Mouse (Mus musculus): ENCODE measurements at regions not wholly inside any gene's neighbourhood (a gene's known extent, or its start where the extent isn't known, plus 50 kb on each side); places are given as distances from the start of the nearest gene placed in this dataset.
A peak's percentile ranks its signal among the peaks of the same experiment; 100 is the strongest.

GRCm38 (mm10) chr13:101909026-101909425, 141.0 kb upstream of the Pik3r1 start:
- H3K9ac ChIP-seq (ENCODE audit: low read length): no peak overlapping the region
- no peak overlapping the region for H3K27ac ChIP-seq (replicated peaks in 1 of 2; ENCODE audit: control insufficient read depth in 1 of 2, insufficient read depth in 1 of 2, low read depth in 2 of 2, low read length in 2 of 2)
- no peak overlapping the region for H3K4me3 ChIP-seq (ENCODE audit: control insufficient read depth in 1 of 2, insufficient read depth in 1 of 2, low read depth in 1 of 2, low read length in 2 of 2)
- H3K4me2 ChIP-seq (ENCODE audit: low read length): no peak overlapping the region
- H3K9me3 ChIP-seq (ENCODE audit: control insufficient read depth, low read length): no peaks in the 10 kb centered on the region
- H3K36me3 ChIP-seq (ENCODE audit: control insufficient read depth, insufficient read depth, low read length): no peaks in the 10 kb centered on the region
- ATAC-seq (ENCODE audit: insufficient number of reproducible peaks, insufficient read depth, low FRiP score, low read depth): no peak
- peaks cover 2 to 3% of the 10 kb centered on the region in 2 experiments; a peak in 2 of 4 replicates for H3K4me1 ChIP-seq (ENCODE audit: control insufficient read depth in 2 of 2, insufficient read depth in 2 of 2, low read length in 2 of 2)
- no peaks in the 10 kb centered on the region for H3K27me3 ChIP-seq (ENCODE audit: control insufficient read depth, insufficient read depth, low read length)
- 68% methylated on average over 5 of the region's 5 CpGs for WGBS

- Histone ChIP-seq H3K4me2 (ENCODE audit: low read length) (no peak overlapping the region), H3K27me3 (ENCODE audit: control insufficient read depth, insufficient read depth, low read length) (no peaks in the 10 kb centered on the region), H3K9ac (ENCODE audit: low read length) (no peak overlapping the region), H3K27ac (replicated peaks in 1 of 2; ENCODE audit: control insufficient read depth in 1 of 2, insufficient read depth in 1 of 2, low read depth in 2 of 2, low read length in 2 of 2) (no peak overlapping the region), H3K9me3 (ENCODE audit: control insufficient read depth, low read length) (no peaks in the 10 kb centered on the region), H3K4me3 (ENCODE audit: control insufficient read depth in 1 of 2, insufficient read depth in 1 of 2, low read depth in 1 of 2, low read length in 2 of 2) (no peak overlapping the region), H3K4me1 (ENCODE audit: control insufficient read depth in 2 of 2, insufficient read depth in 2 of 2, low read length in 2 of 2) (peaks cover 12 to 18% of the 10 kb centered on the region in 2 experiments), H3K36me3 (ENCODE audit: control insufficient read depth, insufficient read depth, low read length) (no peaks in the 10 kb centered on the region)
- 91% methylated on average over 5 of the region's 5 CpGs for WGBS
- ATAC-seq (ENCODE audit: insufficient number of reproducible peaks, insufficient read depth, low FRiP score, low read depth): no peak
Observed at GRCm38 (mm10) chr13:101910687-101911086, 142.7 kb upstream of the Pik3r1 start.

GRCm38 (mm10) chr13:101914132-101914531, 146.1 kb upstream of the Pik3r1 start:
- ATAC-seq (ENCODE audit: insufficient number of reproducible peaks, insufficient read depth, low FRiP score, low read depth): no peak
- Histone ChIP-seq H3K27me3 (ENCODE audit: control insufficient read depth, insufficient read depth, low read length) (no peaks in the 10 kb centered on the region), H3K27ac (replicated peaks in 1 of 2; ENCODE audit: control insufficient read depth in 1 of 2, insufficient read depth in 1 of 2, low read depth in 2 of 2, low read length in 2 of 2) (no peak overlapping the region; a peak in 1 of 4 replicates), H3K36me3 (ENCODE audit: control insufficient read depth, insufficient read depth, low read length) (no peaks in the 10 kb centered on the region), H3K9me3 (ENCODE audit: control insufficient read depth, low read length) (no peaks in the 10 kb centered on the region), H3K4me2 (ENCODE audit: low read length) (no peak overlapping the region), H3K4me3 (ENCODE audit: control insufficient read depth in 1 of 2, insufficient read depth in 1 of 2, low read depth in 1 of 2, low read length in 2 of 2) (no peak overlapping the region), H3K4me1 (ENCODE audit: control insufficient read depth in 2 of 2, insufficient read depth in 2 of 2, low read length in 2 of 2) (peaks cover 16 to 25% of the 10 kb centered on the region in 2 experiments), H3K9ac (ENCODE audit: low read length) (no peak overlapping the region)
- WGBS: 87% methylated on average over 4 of the region's 4 CpGs

- WGBS: 12% methylated on average over 5 of the region's 5 CpGs
- Histone ChIP-seq H3K4me3 (ENCODE audit: control insufficient read depth in 1 of 2, insufficient read depth in 1 of 2, low read depth in 1 of 2, low read length in 2 of 2) (no peak overlapping the region), H3K4me2 (ENCODE audit: low read length) (no peak overlapping the region), H3K27ac (replicated peaks in 1 of 2; ENCODE audit: control insufficient read depth in 1 of 2, insufficient read depth in 1 of 2, low read depth in 2 of 2, low read length in 2 of 2) (peak overlapping the region; percentile 30 to 62), H3K9ac (ENCODE audit: low read length) (no peak overlapping the region), H3K9me3 (ENCODE audit: control insufficient read depth, low read length) (no peaks in the 10 kb centered on the region), H3K4me1 (ENCODE audit: control insufficient read depth in 2 of 2, insufficient read depth in 2 of 2, low read length in 2 of 2) (peaks cover 16 to 26% of the 10 kb centered on the region in 2 experiments), H3K27me3 (ENCODE audit: control insufficient read depth, insufficient read depth, low read length) (no peaks in the 10 kb centered on the region), H3K36me3 (ENCODE audit: control insufficient read depth, insufficient read depth, low read length) (no peaks in the 10 kb centered on the region)
- ATAC-seq (ENCODE audit: insufficient number of reproducible peaks, insufficient read depth, low FRiP score, low read depth): peak; percentile 42
Observed at GRCm38 (mm10) chr13:101914691-101915541, 146.9 kb upstream of the Pik3r1 start.

- Histone ChIP-seq H3K4me3 (ENCODE audit: control insufficient read depth in 1 of 2, insufficient read depth in 1 of 2, low read depth in 1 of 2, low read length in 2 of 2) (no peak overlapping the region), H3K4me2 (ENCODE audit: low read length) (no peak overlapping the region), H3K9me3 (ENCODE audit: control insufficient read depth, low read length) (no peaks in the 10 kb centered on the region), H3K9ac (ENCODE audit: low read length) (no peak overlapping the region), H3K36me3 (ENCODE audit: control insufficient read depth, insufficient read depth, low read length) (no peaks in the 10 kb centered on the region), H3K27me3 (ENCODE audit: control insufficient read depth, insufficient read depth, low read length) (no peaks in the 10 kb centered on the region), H3K27ac (replicated peaks in 1 of 2; ENCODE audit: control insufficient read depth in 1 of 2, insufficient read depth in 1 of 2, low read depth in 2 of 2, low read length in 2 of 2) (peak overlapping the region; percentile 20 to 62), H3K4me1 (ENCODE audit: control insufficient read depth in 2 of 2, insufficient read depth in 2 of 2, low read length in 2 of 2) (peaks cover 16 to 29% of the 10 kb centered on the region in 2 experiments)
- no peak for ATAC-seq (ENCODE audit: insufficient number of reproducible peaks, insufficient read depth, low FRiP score, low read depth)
- WGBS: 33% methylated on average over 6 of the region's 6 CpGs
Observed at GRCm38 (mm10) chr13:101915542-101915941, 147.5 kb upstream of the Pik3r1 start.

GRCm38 (mm10) chr13:101915948-101916594, 148.1 kb upstream of the Pik3r1 start:
- Histone ChIP-seq H3K4me3 (ENCODE audit: control insufficient read depth in 1 of 2, insufficient read depth in 1 of 2, low read depth in 1 of 2, low read length in 2 of 2) (no peak overlapping the region), H3K4me1 (ENCODE audit: control insufficient read depth in 2 of 2, insufficient read depth in 2 of 2, low read length in 2 of 2) (peaks cover 16 to 29% of the 10 kb centered on the region in 2 experiments), H3K36me3 (ENCODE audit: control insufficient read depth, insufficient read depth, low read length) (no peaks in the 10 kb centered on the region), H3K27ac (replicated peaks in 1 of 2; ENCODE audit: control insufficient read depth in 1 of 2, insufficient read depth in 1 of 2, low read depth in 2 of 2, low read length in 2 of 2) (peak overlapping the region in 1 of 2 experiments; percentile 62; a peak in 3 of 4 replicates), H3K9me3 (ENCODE audit: control insufficient read depth, low read length) (no peaks in the 10 kb centered on the region), H3K4me2 (ENCODE audit: low read length) (no peak overlapping the region), H3K27me3 (ENCODE audit: control insufficient read depth, insufficient read depth, low read length) (no peaks in the 10 kb centered on the region), H3K9ac (ENCODE audit: low read length) (no peak overlapping the region)
- WGBS: 29% methylated on average over 6 of the region's 6 CpGs
- ATAC-seq (ENCODE audit: insufficient number of reproducible peaks, insufficient read depth, low FRiP score, low read depth): no peak

GRCm38 (mm10) chr13:101916876-101917275, 148.9 kb upstream of the Pik3r1 start:
- Histone ChIP-seq H3K4me2 (ENCODE audit: low read length) (no peak overlapping the region), H3K9ac (ENCODE audit: low read length) (no peak overlapping the region), H3K27me3 (ENCODE audit: control insufficient read depth, insufficient read depth, low read length) (no peaks in the 10 kb centered on the region), H3K4me1 (ENCODE audit: control insufficient read depth in 2 of 2, insufficient read depth in 2 of 2, low read length in 2 of 2) (peaks cover 16 to 29% of the 10 kb centered on the region in 2 experiments), H3K9me3 (ENCODE audit: control insufficient read depth, low read length) (no peaks in the 10 kb centered on the region), H3K4me3 (ENCODE audit: control insufficient read depth in 1 of 2, insufficient read depth in 1 of 2, low read depth in 1 of 2, low read length in 2 of 2) (no peak overlapping the region), H3K27ac (replicated peaks in 1 of 2; ENCODE audit: control insufficient read depth in 1 of 2, insufficient read depth in 1 of 2, low read depth in 2 of 2, low read length in 2 of 2) (no peak overlapping the region), H3K36me3 (ENCODE audit: control insufficient read depth, insufficient read depth, low read length) (no peaks in the 10 kb centered on the region)
- no peak for ATAC-seq (ENCODE audit: insufficient number of reproducible peaks, insufficient read depth, low FRiP score, low read depth)
- 91% methylated on average over 5 of the region's 5 CpGs for WGBS
